Mouse (Mus musculus) macrophage (primary cell): ENCODE measurements around the gene Arhgap42. TPM values are rescaled to one million over a fixed set of nuclear protein-coding genes. Genes with fewer than 3 reads are reported as not detected.

ENCODE experiments used
- H3K27ac ChIP-seq: fragments of 350-480 bp; formaldehyde crosslinking; 2 replicates; pipeline ENCODE4 v1.9.0; 2021
- H3K36me3 ChIP-seq: fragments of 350-480 bp; formaldehyde crosslinking; 2 replicates; pipeline ENCODE4 v1.9.0; 2021; ENCODE audit errors: inconsistent target
- H3K4me3 ChIP-seq: fragments of 350-480 bp; formaldehyde crosslinking; 2 replicates; pipeline ENCODE4 v1.9.0; 2021; ENCODE audit errors: inconsistent target
- H3K79me2 ChIP-seq: fragments of 350-480 bp; formaldehyde crosslinking; 2 replicates; pipeline ENCODE4 v1.9.0; 2021; ENCODE audit errors: inconsistent target
- WGBS: methylation state at CpG from one replicate; pipeline ENCODE4 v1.1.7; 2026; ENCODE audit warnings: inconsistent platforms; ENCODE audit not compliant: missing documents; 5-methylcytosine and 5-hydroxymethylcytosine counted together
- polyA plus RNA-seq: library from polyadenylated mRNA; stranded (reverse); fragments of 250-400 nt; gene quantifications from 3 replicates; pipeline ENCODE4 v1.2.4, GENCODE M21; 2018; ENCODE audit warnings: inconsistent platforms

Gene Arhgap42
- polyA plus RNA-seq, 1 experiment from 2014 or later = not detected

DNA sequence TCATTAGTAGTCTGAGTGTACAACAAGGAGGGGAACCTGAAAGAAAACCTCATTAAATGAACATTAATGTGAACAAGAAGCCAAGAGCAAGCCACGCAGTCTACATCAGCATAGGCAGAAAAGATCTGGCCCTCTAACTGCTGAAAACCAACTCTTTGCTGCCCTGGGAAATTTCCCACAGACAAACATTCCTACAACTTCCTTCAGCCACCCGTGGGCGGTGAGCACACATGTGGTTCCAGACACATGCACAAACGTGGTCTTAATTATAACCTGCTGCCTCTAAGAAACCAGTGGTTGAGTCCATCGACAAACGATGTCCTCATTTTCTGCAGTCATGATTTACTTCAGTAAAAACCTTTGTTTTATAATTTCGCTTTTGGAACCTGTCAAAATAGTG lies 96.3 kb downstream of the Arhgap42 start:
- H3K27ac ChIP-seq = no peak overlapping the region
- WGBS = 79% methylated on average over 7 of the region's 7 CpGs
- H3K36me3 ChIP-seq = no peaks in the 10 kb centered on the region

GRCm38 (mm10) chr9:9142144-9142543 lies 96.8 kb downstream of the Arhgap42 start:
- Histone ChIP-seq H3K27ac (no peak overlapping the region), H3K4me3 (no peak overlapping the region), H3K79me2 (no peaks in the 10 kb centered on the region), H3K36me3 (no peaks in the 10 kb centered on the region)
- WGBS = 100% methylated on average over 1 of the region's 1 CpGs

More for the DNA sequence above, 96.3 kb downstream of the Arhgap42 start:
- no peaks in the 10 kb centered on the region for H3K79me2 ChIP-seq
- no peak overlapping the region for H3K4me3 ChIP-seq

GRCm38 (mm10) chr9:9128996-9129694 lies 109.8 kb downstream of the Arhgap42 start:
- Histone ChIP-seq H3K27ac (no peak overlapping the region), H3K79me2 (no peaks in the 10 kb centered on the region), H3K4me3 (no peak overlapping the region), H3K36me3 (no peaks in the 10 kb centered on the region)
- 90% methylated on average over 4 of the region's 4 CpGs for WGBS

- Histone ChIP-seq H3K36me3 (no peaks in the 10 kb centered on the region), H3K4me3 (no peak overlapping the region), H3K27ac (no peak overlapping the region), H3K79me2 (no peaks in the 10 kb centered on the region)
- WGBS = 68% methylated on average over 4 of the region's 4 CpGs
These were observed 111.7 kb downstream of the Arhgap42 start for GRCm38 (mm10) chr9:9127041-9127755.

DNA sequence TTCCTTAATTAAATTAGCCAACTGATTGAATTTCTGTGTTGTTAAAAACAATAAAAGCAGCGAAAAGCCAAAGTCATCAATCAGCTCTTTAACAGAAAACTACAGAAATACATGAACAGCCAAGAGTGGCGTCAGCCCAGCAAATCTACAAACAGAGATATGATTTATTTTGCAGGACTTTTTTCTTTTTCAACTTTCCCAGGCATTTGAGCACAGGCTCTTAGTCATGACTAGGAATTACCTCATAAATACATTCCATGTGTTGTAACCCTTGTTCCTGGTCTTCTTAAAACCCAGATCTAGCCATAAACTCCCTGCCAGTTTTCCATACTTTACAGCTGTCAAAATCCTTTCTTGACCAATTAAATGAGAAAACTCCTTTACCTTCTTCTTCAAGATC lies 114.7 kb downstream of the Arhgap42 start:
- no peaks in the 10 kb centered on the region for H3K79me2 ChIP-seq
- H3K27ac ChIP-seq = no peak overlapping the region
- no peak overlapping the region for H3K4me3 ChIP-seq
- no peaks in the 10 kb centered on the region for H3K36me3 ChIP-seq
- 90% methylated on average over 2 of the region's 2 CpGs for WGBS

GRCm38 (mm10) chr9:9114266-9114665 lies 124.6 kb downstream of the Arhgap42 start:
- no peak overlapping the region for H3K4me3 ChIP-seq
- 90% methylated on average over 3 of the region's 3 CpGs for WGBS
- H3K27ac ChIP-seq = no peak overlapping the region
- no peaks in the 10 kb centered on the region for H3K79me2 ChIP-seq
- H3K36me3 ChIP-seq = no peaks in the 10 kb centered on the region

GRCm38 (mm10) chr9:9113847-9114246 lies 125.1 kb downstream of the Arhgap42 start:
- no peaks in the 10 kb centered on the region for H3K36me3 ChIP-seq
- no peaks in the 10 kb centered on the region for H3K79me2 ChIP-seq
- no peak overlapping the region for H3K27ac ChIP-seq
- no peak overlapping the region for H3K4me3 ChIP-seq
- 100% methylated on average over 1 of the region's 1 CpGs for WGBS

GRCm38 (mm10) chr9:9112921-9113320 lies 126.0 kb downstream of the Arhgap42 start:
- no peaks in the 10 kb centered on the region for H3K36me3 ChIP-seq
- no peaks in the 10 kb centered on the region for H3K79me2 ChIP-seq
- 88% methylated on average over 4 of the region's 4 CpGs for WGBS
- H3K4me3 ChIP-seq = no peak overlapping the region
- H3K27ac ChIP-seq = no peak overlapping the region

GRCm38 (mm10) chr9:9107697-9108096 lies 131.2 kb downstream of the Arhgap42 start:
- Histone ChIP-seq H3K4me3 (no peak overlapping the region), H3K36me3 (no peaks in the 10 kb centered on the region), H3K79me2 (no peaks in the 10 kb centered on the region), H3K27ac (no peak overlapping the region)

DNA sequence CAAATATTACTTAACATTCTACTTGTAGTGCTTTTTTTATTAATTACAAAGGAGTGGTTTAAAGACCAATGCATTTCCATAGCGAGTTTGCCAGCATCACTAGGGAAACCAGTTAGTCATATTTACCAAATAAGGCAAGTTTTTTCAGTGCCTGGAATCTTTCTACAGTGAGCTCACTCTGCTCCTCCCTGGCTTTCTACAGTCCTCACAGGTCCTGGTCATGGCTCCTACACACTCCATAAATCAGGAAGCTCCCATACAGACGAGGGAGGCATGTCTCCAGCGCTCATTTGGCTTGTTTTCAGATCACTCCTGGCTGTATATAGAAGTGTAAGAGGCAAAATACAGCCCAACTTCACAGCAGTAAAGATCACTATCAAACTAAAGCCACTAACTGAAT lies 134.1 kb downstream of the Arhgap42 start:
- WGBS = 92% methylated on average over 3 of the region's 3 CpGs
- Histone ChIP-seq H3K79me2 (no peaks in the 10 kb centered on the region), H3K36me3 (no peaks in the 10 kb centered on the region), H3K27ac (no peak overlapping the region), H3K4me3 (no peak overlapping the region)

GRCm38 (mm10) chr9:9102158-9102514 lies 136.8 kb downstream of the Arhgap42 start:
- no peak overlapping the region for H3K4me3 ChIP-seq
- no peak overlapping the region for H3K27ac ChIP-seq
- 86% methylated on average over 2 of the region's 2 CpGs for WGBS
- no peaks in the 10 kb centered on the region for H3K79me2 ChIP-seq
- H3K36me3 ChIP-seq = no peaks in the 10 kb centered on the region

DNA sequence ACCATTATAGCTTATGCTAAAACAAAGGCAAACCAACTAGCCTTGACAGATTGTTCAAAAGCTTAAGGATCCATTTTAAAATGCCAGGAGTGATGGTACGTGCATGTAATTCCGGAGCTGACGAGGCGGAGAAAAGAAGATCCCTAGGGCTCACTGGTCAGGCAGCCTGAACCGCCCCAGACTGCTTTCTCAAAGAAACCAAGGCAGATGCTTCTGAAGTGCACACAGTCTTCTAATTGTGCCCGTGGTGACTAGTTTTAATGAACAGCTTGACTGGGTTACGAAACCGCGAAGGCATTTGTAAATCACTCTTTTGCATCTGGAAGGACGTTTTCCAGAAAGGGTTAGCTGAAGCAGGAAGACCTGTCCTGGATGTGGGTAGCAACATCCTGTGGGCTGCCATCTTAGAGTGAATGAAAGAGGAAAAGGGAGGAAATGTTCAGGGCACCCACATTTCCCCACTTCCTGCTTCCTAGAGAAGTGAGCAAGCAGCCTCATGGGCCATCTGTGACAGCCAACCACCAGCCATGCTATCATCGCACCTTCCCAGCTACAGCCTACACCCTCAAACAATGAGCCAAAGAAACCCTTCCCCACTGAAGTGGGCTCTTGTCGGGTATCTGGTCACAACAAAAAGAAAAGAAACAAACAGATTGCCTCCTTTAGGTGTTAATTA lies 137.3 kb downstream of the Arhgap42 start:
- Histone ChIP-seq H3K79me2 (no peaks in the 10 kb centered on the region), H3K4me3 (no peak overlapping the region), H3K36me3 (no peaks in the 10 kb centered on the region), H3K27ac (no peak overlapping the region)
- WGBS = 80% methylated on average over 12 of the region's 12 CpGs

DNA sequence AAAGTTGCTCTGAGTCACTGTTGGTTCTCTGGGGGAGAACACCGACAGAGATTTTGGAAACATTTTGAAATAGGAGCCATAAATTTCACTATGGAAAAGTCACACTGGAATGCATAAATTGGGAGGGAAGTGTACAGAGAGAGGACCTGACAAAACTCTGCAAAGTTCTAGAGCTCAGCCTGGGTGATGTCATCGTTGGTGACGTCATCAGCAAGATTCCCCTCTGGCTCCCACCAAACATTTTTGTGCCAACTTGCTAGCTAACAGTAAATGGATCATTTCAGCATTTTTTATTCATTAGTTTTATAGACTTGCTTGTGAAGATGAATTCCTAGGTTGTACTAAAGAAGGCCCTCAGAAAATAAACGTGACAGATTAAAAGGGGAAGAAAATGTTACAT lies 137.8 kb downstream of the Arhgap42 start:
- Histone ChIP-seq H3K79me2 (no peaks in the 10 kb centered on the region), H3K27ac (no peak overlapping the region), H3K36me3 (no peaks in the 10 kb centered on the region), H3K4me3 (no peak overlapping the region)
- 87% methylated on average over 4 of the region's 4 CpGs for whole genome bisulfite sequencing

DNA sequence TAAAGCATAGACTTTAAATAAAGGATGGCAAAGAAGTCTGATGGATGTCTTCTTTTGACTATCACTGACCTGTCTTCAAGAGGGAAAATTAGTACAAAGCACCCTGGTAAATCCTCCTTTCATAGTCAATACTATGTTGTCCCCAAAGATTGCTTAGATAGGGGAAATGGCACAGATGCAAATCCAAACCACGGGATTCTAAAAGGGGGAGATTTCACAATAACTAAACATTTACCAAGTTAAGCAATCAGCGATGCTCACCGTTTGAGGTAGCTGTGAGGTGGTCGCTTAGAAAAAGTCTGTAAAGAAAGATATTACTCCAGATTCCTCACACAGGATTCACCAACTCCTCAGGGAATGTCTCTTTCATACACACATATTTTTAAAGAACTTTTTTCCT lies 141.1 kb downstream of the Arhgap42 start:
- H3K4me3 ChIP-seq = no peak overlapping the region
- no peaks in the 10 kb centered on the region for H3K79me2 ChIP-seq
- 16% methylated on average over 4 of the region's 4 CpGs for WGBS
- H3K36me3 ChIP-seq = no peaks in the 10 kb centered on the region
- no peak overlapping the region for H3K27ac ChIP-seq

GRCm38 (mm10) chr9:9096761-9097160 lies 142.1 kb downstream of the Arhgap42 start:
- H3K36me3 ChIP-seq = no peaks in the 10 kb centered on the region
- WGBS = 88% methylated on average over 1 of the region's 1 CpGs

More at GRCm38 (mm10) chr9:9096761-9097160, 142.1 kb downstream of the Arhgap42 start:
- Histone ChIP-seq H3K79me2 (no peaks in the 10 kb centered on the region), H3K4me3 (no peak overlapping the region), H3K27ac (no peak overlapping the region)
